Mouse (Mus musculus): ENCODE data around the gene A230050P20Rik. TPM values are rescaled to one million over a fixed set of nuclear protein-coding genes. Genes with fewer than 3 reads are reported as not detected.
A peak's percentile ranks its signal among the peaks of the same experiment; 100 is the strongest.

The A230050P20Rik gene
- total RNA-seq, 2 experiments from 2014 or later: 34.4 to 43.7 TPM

GRCm38 (mm10) chr9:20893590-20894343 lies 25.3 kb downstream of the A230050P20Rik start:
- DNase-seq (ENCODE audit: low spot score in 2 of 2): no peak

- DNase-seq (ENCODE audit: low spot score in 2 of 2): no peak
These were observed 26.2 kb downstream of the A230050P20Rik start for GRCm38 (mm10) chr9:20894629-20895028.

GRCm38 (mm10) chr9:20895382-20895781 lies 26.9 kb downstream of the A230050P20Rik start:
- DNase-seq (ENCODE audit: low spot score in 2 of 2): no peak

GRCm38 (mm10) chr9:20897736-20898510 lies 29.5 kb downstream of the A230050P20Rik start:
- DNase-seq (ENCODE audit: low spot score in 2 of 2): no peak

- peak; percentile 76 to 81 for DNase-seq (ENCODE audit: low spot score in 2 of 2)
These were observed 30.1 kb downstream of the A230050P20Rik start, which contains the start of gene Eif3g for GRCm38 (mm10) chr9:20898511-20899073. Gene Eif3g, minus strand, starts transcription at chr9:20898623.

- no peak for DNase-seq (ENCODE audit: low spot score in 2 of 2)
These were observed 33.2 kb downstream of the A230050P20Rik start for GRCm38 (mm10) chr9:20901466-20902173.

GRCm38 (mm10) chr9:20902174-20902491 lies 33.7 kb downstream of the A230050P20Rik start:
- no peak for DNase-seq (ENCODE audit: low spot score in 2 of 2)

GRCm38 (mm10) chr9:20909948-20910347 lies 41.5 kb downstream of the A230050P20Rik start:
- DNase-seq (ENCODE audit: low spot score in 2 of 2): no peak

- no peak for DNase-seq (ENCODE audit: low spot score in 2 of 2)
These were observed 47.7 kb downstream of the A230050P20Rik start for GRCm38 (mm10) chr9:20916160-20916559.

- DNase-seq (ENCODE audit: low spot score in 2 of 2): no peak
These were observed 54.8 kb downstream of the A230050P20Rik start for GRCm38 (mm10) chr9:20923258-20923657.

Small RNAs within 50 kb of the gene (microRNA-seq; reads per million reads assigned to microRNA genes)
- gene Mir7081: 2.4 reads per million

Other genes starting within 250 kb of the A230050P20Rik start
- gene Ubl5, start 225.8 kb upstream of the A230050P20Rik start, total RNA-seq (2021): 100 to 1,000 TPM; 271 to 275 TPM
- gene Fbxl12, start 223.9 kb upstream of the A230050P20Rik start, total RNA-seq (2021): 10 to 100 TPM; 31.6 to 32.7 TPM
- 10 to 100 TPM; 23.4 to 23.6 TPM for gene Pin1, start 216.5 kb upstream of the A230050P20Rik start, total RNA-seq (2021)
- 1 to 10 TPM; 6.5 to 8.5 TPM for gene Olfm2, start 122.3 kb upstream of the A230050P20Rik start, total RNA-seq (2021)
- 100 to 1,000 TPM; 233 TPM for gene Col5a3, start 53.6 kb upstream of the A230050P20Rik start, total RNA-seq (2021)
- gene Rdh8, start 50.1 kb upstream of the A230050P20Rik start, total RNA-seq (2021): not detected
- 1 to 10 TPM; 2.7 to 3.2 TPM for gene Angptl6, start 11.1 kb downstream of the A230050P20Rik start, total RNA-seq (2021)
- gene Ppan, start 19.5 kb downstream of the A230050P20Rik start, total RNA-seq (2021): 10 to 100 TPM; 47.4 to 53.4 TPM
- gene Eif3g, start 30.0 kb downstream of the A230050P20Rik start, total RNA-seq (2021): 100 to 1,000 TPM; 177 TPM
- 10 to 100 TPM; 71.8 to 89.6 TPM for gene Dnmt1, start 91.2 kb downstream of the A230050P20Rik start, total RNA-seq (2021)
- gene S1pr2, start 108.1 kb downstream of the A230050P20Rik start, total RNA-seq (2021): 10 to 100 TPM; 12.2 to 17.0 TPM
- gene Mrpl4, start 134.1 kb downstream of the A230050P20Rik start, total RNA-seq (2021): 10 to 100 TPM; 96.9 to 97.0 TPM
- 10 to 100 TPM in 1 of 2 experiments, 1 to 10 TPM in 1; 10.0 to 11.7 TPM for gene Icam1, start 147.3 kb downstream of the A230050P20Rik start, total RNA-seq (2021)
- gene Icam4, start 160.7 kb downstream of the A230050P20Rik start, total RNA-seq (2021): 1 to 10 TPM; 3.8 to 4.5 TPM
- gene Icam5, start 163.4 kb downstream of the A230050P20Rik start, total RNA-seq (2021): 1 to 10 TPM in 1 of 2 experiments, under 1 TPM in 1; 0.81 to 1.3 TPM
- gene Zglp1, start 198.5 kb downstream of the A230050P20Rik start, total RNA-seq (2021): not detected
- gene Gm49373, start 204.5 kb downstream of the A230050P20Rik start, total RNA-seq (2021): under 1 TPM in 1 of 2 experiments, not detected in 1; 0.64 TPM
- 10 to 100 TPM; 32.9 to 37.7 TPM for gene Fdx1l, start 205.0 kb downstream of the A230050P20Rik start, total RNA-seq (2021)
- 1 to 10 TPM; 3.1 to 3.9 TPM for gene Gm38431, start 223.4 kb downstream of the A230050P20Rik start, total RNA-seq (2021)
- gene Raver1, start 223.4 kb downstream of the A230050P20Rik start, total RNA-seq (2021): 10 to 100 TPM; 67.0 to 68.4 TPM

Measured in adrenal gland, postnatal 4 days (tissue).